8 mouse cellular contexts compared by ENCODE assay signal in genomic region chr11:54100692-54101591, GRCm38 (mm10). TPM values are rescaled to one million over a fixed set of nuclear protein-coding genes. Genes with fewer than 3 reads are reported as not detected.
DNase-seq lines count a peak whose midpoint lies in the region; ATAC-seq and TF ChIP-seq lines count a peak whose summit lies in the region.

No protein-coding gene starts in this region.

- H3K36me3 ChIP-seq in spleen, adult 2 months (ENCODE audit: control insufficient read depth, insufficient read depth, low read length): no peaks in the 10 kb centered on the region
- no peaks in the 10 kb centered on the region for H3K36me3 ChIP-seq in liver, embryonic 12.5 days
- H3K36me3 ChIP-seq in midbrain, postnatal 0 days (ENCODE audit: insufficient read depth, low read length): no peaks in the 10 kb centered on the region
- no peaks in the 10 kb centered on the region for H3K36me3 ChIP-seq in thymus, adult 2 months (ENCODE audit: control insufficient read depth, insufficient read depth, low read length)

- 3% methylated on average over 82 of the region's 83 CpGs for WGBS in spleen, adult 2 months
- 1% methylated on average over 80 of the region's 83 CpGs for WGBS in liver, embryonic 12.5 days (ENCODE audit: insufficient replicate concordance)
- WGBS in midbrain, postnatal 0 days: under 1% methylated on average over 66 of the region's 83 CpGs
- 4% methylated on average over 83 of the region's 83 CpGs for WGBS in thymus, adult 2 months

- H3K9me3 ChIP-seq in liver, embryonic 12.5 days (replicated peaks): no peaks in the 10 kb centered on the region
- no peaks in the 10 kb centered on the region for H3K9me3 ChIP-seq in midbrain, postnatal 0 days (ENCODE audit: low read length)

- TF ChIP-seq CTCF in spleen, adult 2 months (IDR thresholded peaks at IDR 0.05; ENCODE audit: extremely low read depth, insufficient read depth, insufficient read length, insufficient replicate concordance): no peak
- no peak; the same call in 1 of the 2 replicates for TF ChIP-seq CTCF in midbrain, postnatal 0 days (IDR thresholded peaks at IDR 0.05)
- no peak for TF ChIP-seq CTCF in thymus, adult 2 months (IDR thresholded peaks at IDR 0.05; ENCODE audit: borderline replicate concordance, control insufficient read depth, extremely low read depth, insufficient read depth, low read length, poor library complexity)

- DNase-seq in spleen, adult 2 months (ENCODE audit: low read depth in 1 of 2, low spot score in 2 of 2): no peak
- no peak for DNase-seq in spleen, postnatal 4 days (ENCODE audit: low spot score in 2 of 2)
- peak; percentile 89 for DNase-seq in embryo, embryonic 11 days
- peak; percentile 86 to 89 for DNase-seq in heart, adult 18-20 months
- DNase-seq in kidney, adult 18-20 months: peak; percentile 86
- peak; percentile 55 for DNase-seq in midbrain, postnatal 0 days (ENCODE audit: low spot score)
- DNase-seq in thymus, adult 2 months: peak; percentile 53

- peak overlapping the region; percentile 51; the same call in 1 of the 2 replicates for H3K4me3 ChIP-seq in spleen, adult 2 months (ENCODE audit: extremely low read depth, insufficient read depth, insufficient read length)
- peak overlapping the region; percentile 62 for H3K4me3 ChIP-seq in liver, embryonic 12.5 days
- H3K4me3 ChIP-seq in midbrain, postnatal 0 days (ENCODE audit: low read depth, low read length): peak overlapping the region; percentile 57
- peak overlapping the region; percentile 33 for H3K4me3 ChIP-seq in thymus, adult 2 months (ENCODE audit: control insufficient read depth, insufficient read depth, low read length)

- peak overlapping the region; percentile 66 for H3K9ac ChIP-seq in liver, embryonic 12.5 days
- H3K9ac ChIP-seq in midbrain, postnatal 0 days (replicated peaks; ENCODE audit: low read length, poor library complexity, severe bottlenecking): peak overlapping the region; percentile 81

- H3K27ac ChIP-seq in spleen, adult 2 months (ENCODE audit: insufficient read depth, low read length): no peak overlapping the region
- H3K27ac ChIP-seq in liver, embryonic 12.5 days: no peak overlapping the region
- H3K27ac ChIP-seq in midbrain, postnatal 0 days (ENCODE audit: low read depth, low read length): peak overlapping the region; percentile 34
- no peak overlapping the region for H3K27ac ChIP-seq in thymus, adult 2 months (ENCODE audit: control insufficient read depth, insufficient read depth, low read length)

- H3K4me2 ChIP-seq in liver, embryonic 12.5 days: peak overlapping the region; percentile 90
- peak overlapping the region; percentile 100 for H3K4me2 ChIP-seq in midbrain, postnatal 0 days (ENCODE audit: low read depth, low read length, poor library complexity, severe bottlenecking)

- peaks cover 10% of the 10 kb centered on the region for H3K27me3 ChIP-seq in spleen, adult 2 months (ENCODE audit: control insufficient read depth, insufficient read depth, low read length)
- H3K27me3 ChIP-seq in liver, embryonic 12.5 days (replicated peaks): peaks cover 55% of the 10 kb centered on the region
- no peaks in the 10 kb centered on the region for H3K27me3 ChIP-seq in midbrain, postnatal 0 days (ENCODE audit: insufficient read depth, low read length)
- H3K27me3 ChIP-seq in thymus, adult 2 months (ENCODE audit: control insufficient read depth, insufficient read depth, low read length): peaks cover 5% of the 10 kb centered on the region; the same call in 1 of the 2 replicates

- no peak for TF ChIP-seq POLR2A in spleen, adult 2 months (IDR thresholded peaks at IDR 0.05; ENCODE audit: low read depth, low read length)
- no peak for TF ChIP-seq POLR2A in thymus, adult 2 months (IDR thresholded peaks at IDR 0.05; ENCODE audit: control insufficient read depth, extremely low read depth, insufficient read depth, low read length, poor library complexity)

- ATAC-seq in liver, embryonic 12.5 days: peak; percentile 66
- ATAC-seq in midbrain, postnatal 0 days (ENCODE audit: low FRiP score): peak; percentile 76

- peaks cover 7% of the 10 kb centered on the region; the same call in 1 of the 2 replicates for H3K4me1 ChIP-seq in spleen, adult 2 months (ENCODE audit: control insufficient read depth, insufficient read depth, insufficient read length)
- peaks cover 28% of the 10 kb centered on the region for H3K4me1 ChIP-seq in liver, embryonic 12.5 days
- peaks cover 5% of the 10 kb centered on the region; the same call in 1 of the 2 replicates for H3K4me1 ChIP-seq in midbrain, postnatal 0 days (ENCODE audit: insufficient read depth, low read length)
- peaks cover 9% of the 10 kb centered on the region; the same call in 1 of the 2 replicates for H3K4me1 ChIP-seq in thymus, adult 2 months (replicated peaks; ENCODE audit: control insufficient read depth, insufficient read depth, low read length)

RNA-seq across cellular contexts. Expression of gene P4ha2, which starts 1.0 kb away (rescaled TPM):
- 2.6 and 2.8 TPM in 2 replicates for polyA plus RNA-seq in spleen, adult 2 months (2012; rRNA removed)
- 10 to 100 TPM; 55.4 to 77.7 TPM for total RNA-seq in heart, adult 18-20 months (2021)
- 9.9 and 10.3 TPM in 2 replicates for polyA plus RNA-seq in liver, embryonic 12.5 days (2016; fragmentation: Nextera tagmentation; extraction: Ambion mirVana)
- 8.9 and 16.4 TPM in 2 replicates for total RNA-seq in midbrain, postnatal 0 days (2014; rRNA removed)
- polyA plus RNA-seq in midbrain, postnatal 0 days (2015; fragmentation: Nextera tagmentation; extraction: Ambion mirVana): 8.6 and 8.7 TPM in 2 replicates
- polyA plus RNA-seq in thymus, adult 2 months (2012; rRNA removed): 4.6 and 4.8 TPM in 2 replicates

RNA-seq across cellular contexts. Expression of gene Pdlim4, which starts 32.1 kb away (rescaled TPM):
- 53.3 and 73.3 TPM in 2 replicates for polyA plus RNA-seq in spleen, adult 2 months (2012; rRNA removed)
- 10 to 100 TPM; 30.2 to 31.9 TPM for total RNA-seq in heart, adult 18-20 months (2021)
- polyA plus RNA-seq in liver, embryonic 12.5 days (2016; fragmentation: Nextera tagmentation; extraction: Ambion mirVana): 4.4 and 4.9 TPM in 2 replicates
- total RNA-seq in midbrain, postnatal 0 days (2014; rRNA removed): 19.5 and 31.7 TPM in 2 replicates
- 32.8 and 35.1 TPM in 2 replicates for polyA plus RNA-seq in midbrain, postnatal 0 days (2015; fragmentation: Nextera tagmentation; extraction: Ambion mirVana)
- polyA plus RNA-seq in thymus, adult 2 months (2012; rRNA removed): 51.8 and 62.0 TPM in 2 replicates

Comparison
In these comparisons a context has a peak if more than half of its experiments do, and no peak if none do; other contexts are left out.
1. DNase-seq: peak in embryo, embryonic 11 days (single experiment), heart, adult 18-20 months (2 of 2), kidney, adult 18-20 months (single experiment), midbrain, postnatal 0 days (single experiment) and thymus, adult 2 months (single experiment); none in spleen, adult 2 months (0 of 2) and spleen, postnatal 4 days (0 of 2).
2. Peak in every context shown above with its lines, with median percentiles within 50 percentile points of each other: H3K4me3 ChIP-seq.